Mouse (Mus musculus) retina, adult 2 months (tissue): Measurements from ENCODE around the gene Uvrag.

ENCODE experiments used
- DNase-seq: peaks from one replicate; pipeline ENCODE4 v3.0.0-alpha.2; 2012; ENCODE audit warnings: low read depth, low spot score

The Uvrag gene

GRCm38 (mm10) chr7:99139841-99140491, 975 bp downstream of the Uvrag start:
- DNase-seq = no peak

- DNase-seq = no peak
Measured at GRCm38 (mm10) chr7:99137541-99137940, 3.4 kb downstream of the Uvrag start.

GRCm38 (mm10) chr7:99136789-99137188, 4.2 kb downstream of the Uvrag start:
- DNase-seq = no peak

- no peak for DNase-seq
Measured at GRCm38 (mm10) chr7:99133811-99134402, 7.0 kb downstream of the Uvrag start.

GRCm38 (mm10) chr7:99132597-99132996, 8.3 kb downstream of the Uvrag start:
- DNase-seq = no peak

GRCm38 (mm10) chr7:99131819-99132353, 9.1 kb downstream of the Uvrag start:
- no peak for DNase-seq

- DNase-seq = no peak
Measured at GRCm38 (mm10) chr7:99128965-99129364, 12.0 kb downstream of the Uvrag start.

- DNase-seq = no peak
Measured at GRCm38 (mm10) chr7:99128020-99128950, 12.7 kb downstream of the Uvrag start.

GRCm38 (mm10) chr7:99126057-99126456, 14.9 kb downstream of the Uvrag start:
- DNase-seq = no peak

- no peak for DNase-seq
Measured at GRCm38 (mm10) chr7:99122651-99123050, 18.3 kb downstream of the Uvrag start.

- no peak for DNase-seq
Measured at GRCm38 (mm10) chr7:99120865-99121521, 19.9 kb downstream of the Uvrag start.

GRCm38 (mm10) chr7:99120082-99120481, 20.9 kb downstream of the Uvrag start:
- no peak for DNase-seq

GRCm38 (mm10) chr7:99116781-99117180, 24.2 kb downstream of the Uvrag start:
- no peak for DNase-seq

GRCm38 (mm10) chr7:99114006-99114726, 26.8 kb downstream of the Uvrag start:
- DNase-seq = no peak

GRCm38 (mm10) chr7:99107566-99107965, 33.4 kb downstream of the Uvrag start:
- peak; percentile 13 for DNase-seq

GRCm38 (mm10) chr7:99106714-99107270, 34.1 kb downstream of the Uvrag start:
- no peak for DNase-seq

GRCm38 (mm10) chr7:99101767-99102593, 39.0 kb downstream of the Uvrag start:
- DNase-seq = no peak

- DNase-seq = no peak
Measured at GRCm38 (mm10) chr7:99101076-99101475, 39.9 kb downstream of the Uvrag start.

GRCm38 (mm10) chr7:99100573-99100972, 40.4 kb downstream of the Uvrag start:
- no peak for DNase-seq

GRCm38 (mm10) chr7:99100087-99100486, 40.9 kb downstream of the Uvrag start:
- DNase-seq = no peak
